Mouse (Mus musculus): Measurements from ENCODE around the gene Spic. TPM values are rescaled to one million over a fixed set of nuclear protein-coding genes. Genes with fewer than 3 reads are reported as not detected.

The Spic gene
- polyA plus RNA-seq (2015; fragmentation: Nextera tagmentation; extraction: Ambion mirVana), result not detected in 2 replicates

GRCm38 (mm10) chr10:88684925-88685324 lies at the start of gene Spic:
TSS of gene Spic (minus strand) at chr10:88685015.
- no peaks in the 10 kb centered on the region for H3K9me3 ChIP-seq
- H3K27me3 ChIP-seq (replicated peaks), result no peaks in the 10 kb centered on the region
- no peaks in the 10 kb centered on the region for H3K4me1 ChIP-seq
- no peak for ATAC-seq (replicated peaks)
- H3K9ac ChIP-seq, result no peak within 1 kb of the TSS
- WGBS, result 78% methylated on average over 5 of the region's 5 CpGs
- H3K36me3 ChIP-seq (replicated peaks), result no peaks in the 10 kb centered on the region
- no peak within 1 kb of the TSS for H3K4me3 ChIP-seq
- H3K4me2 ChIP-seq, result no peak within 1 kb of the TSS
- no peak within 1 kb of the TSS for H3K27ac ChIP-seq

DNA sequence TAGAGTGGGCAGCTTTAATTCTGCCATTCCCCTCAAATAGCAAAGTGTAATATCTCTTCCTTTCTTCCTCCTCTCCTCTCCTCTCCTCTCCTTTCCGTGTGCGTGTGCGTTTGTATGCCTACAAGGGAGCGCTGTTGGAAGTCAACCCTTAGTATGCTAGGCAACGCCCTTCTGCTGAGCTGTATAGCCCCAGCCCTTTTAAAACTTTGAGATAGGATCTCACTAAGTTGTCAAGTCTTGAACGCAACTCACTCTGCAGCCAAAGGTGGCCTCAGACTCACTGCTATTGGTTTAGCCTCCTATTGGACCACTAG lies 47.5 kb upstream of the Spic start:
- Histone ChIP-seq H3K4me3 (peak overlapping the region; percentile 98), H3K27ac (no peak overlapping the region), H3K9ac (peak overlapping the region; percentile 94), H3K27me3 (replicated peaks) (peaks cover 3% of the 10 kb centered on the region; the same call in 1 of the 2 replicates), H3K4me1 (peaks cover 18% of the 10 kb centered on the region), H3K4me2 (peak overlapping the region; percentile 90), H3K9me3 (no peaks in the 10 kb centered on the region), H3K36me3 (replicated peaks) (0 out of 2 replicates have a peak, but pooled peaks cover 1% of the 10 kb centered on the region)
- WGBS, result 21% methylated on average over 6 of the region's 6 CpGs
- ATAC-seq (replicated peaks), result no peak

- Histone ChIP-seq H3K4me3 (peak overlapping the region; percentile 98), H3K36me3 (replicated peaks) (no peaks in the 10 kb centered on the region), H3K27ac (peak overlapping the region; percentile 76), H3K9me3 (no peaks in the 10 kb centered on the region), H3K9ac (peak overlapping the region; percentile 94), H3K4me2 (peak overlapping the region; percentile 90), H3K27me3 (replicated peaks) (peaks cover 3% of the 10 kb centered on the region; the same call in 1 of the 2 replicates), H3K4me1 (peaks cover 18% of the 10 kb centered on the region)
- WGBS, result 3% methylated on average over 60 of the region's 61 CpGs
- no peak for ATAC-seq (replicated peaks)
Observed at GRCm38 (mm10) chr10:88731496-88732308, 46.9 kb upstream of the Spic start.

DNA sequence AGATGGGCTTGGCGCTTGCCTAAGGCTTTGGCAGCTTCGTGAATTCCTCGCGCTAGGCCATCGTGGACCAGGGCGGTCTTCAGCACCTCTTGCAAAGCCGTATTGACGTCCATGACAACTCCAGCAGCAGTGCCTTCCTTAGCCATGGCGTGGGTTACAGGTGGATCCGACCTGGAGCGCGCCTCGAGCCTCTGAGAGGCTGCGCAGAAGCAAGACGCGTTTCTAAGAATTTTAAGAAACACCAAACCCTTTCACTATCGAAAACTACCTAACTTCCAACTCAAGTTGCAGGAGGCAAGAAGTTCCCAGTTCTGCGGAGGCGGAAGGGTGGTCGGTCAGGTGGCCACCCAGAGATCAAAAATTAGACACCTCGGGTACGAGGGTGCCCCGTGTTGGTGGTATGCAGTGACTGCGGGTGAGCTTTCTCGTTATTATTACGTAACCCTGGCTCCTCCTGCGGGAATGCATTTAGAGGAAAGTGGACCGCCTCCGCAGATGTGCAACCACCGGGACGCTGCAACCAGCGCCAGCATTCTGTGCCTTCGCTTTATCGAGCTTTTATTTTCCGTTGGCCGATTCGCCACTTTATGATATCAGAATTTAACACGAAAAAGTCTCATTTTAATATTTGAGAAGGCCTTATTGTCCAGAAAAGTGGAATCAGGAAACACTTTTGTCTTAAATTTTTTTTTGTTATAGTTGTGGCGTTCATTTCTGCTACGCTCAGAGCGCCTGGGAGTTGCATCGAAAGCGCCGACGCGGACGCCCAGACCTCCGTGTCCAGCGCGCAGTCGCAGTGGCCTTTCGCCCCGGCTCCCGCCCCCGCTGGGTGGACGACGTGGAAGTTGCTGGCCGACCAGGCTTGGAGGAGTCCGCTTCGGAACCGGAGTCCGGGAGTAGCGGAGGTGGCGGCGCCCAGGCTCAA lies 46.0 kb upstream of the Spic start, which contains the start of gene Arl1:
Gene Arl1 (plus strand): TSS at position 288 of the 925 bp plus-strand sequence.
- peak within 1 kb of the TSS; percentile 98 for H3K4me3 ChIP-seq
- H3K36me3 ChIP-seq (replicated peaks), result no peaks in the 10 kb centered on the region
- under 1% methylated on average over 65 of the region's 65 CpGs for WGBS
- H3K4me2 ChIP-seq, result peak within 1 kb of the TSS; percentile 90
- no peaks in the 10 kb centered on the region for H3K9me3 ChIP-seq
- H3K27me3 ChIP-seq (replicated peaks), result peaks cover 3% of the 10 kb centered on the region; the same call in 1 of the 2 replicates
- peak; percentile 98 for ATAC-seq (replicated peaks)
- H3K27ac ChIP-seq, result peak within 1 kb of the TSS; percentile 76
- H3K4me1 ChIP-seq, result peaks cover 18% of the 10 kb centered on the region
- peak within 1 kb of the TSS; percentile 94 for H3K9ac ChIP-seq

DNA sequence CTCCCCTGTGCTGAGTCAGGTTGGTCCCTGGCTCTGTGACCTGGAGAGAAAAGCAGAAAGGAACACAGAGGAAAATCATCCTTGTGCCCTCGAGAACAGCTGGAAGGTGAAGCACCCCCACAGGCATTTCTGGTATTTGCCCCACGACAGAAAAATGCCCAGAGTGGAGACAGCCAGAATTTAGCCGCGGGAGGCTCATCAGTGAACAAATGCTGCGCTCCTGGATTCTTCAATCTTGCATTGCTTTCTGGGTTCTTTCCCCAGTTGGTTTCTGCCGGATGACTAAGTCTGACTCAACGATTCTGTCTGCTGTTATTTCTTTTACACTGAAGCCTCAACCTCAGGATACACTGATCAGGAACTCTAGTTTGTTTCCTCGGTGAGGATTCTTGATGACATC lies 43.4 kb upstream of the Spic start:
- ATAC-seq (replicated peaks), result no peak
- no peak overlapping the region for H3K9ac ChIP-seq
- H3K27ac ChIP-seq, result no peak overlapping the region
- peaks cover 17% of the 10 kb centered on the region for H3K4me1 ChIP-seq
- WGBS, result 83% methylated on average over 8 of the region's 8 CpGs
- no peak overlapping the region for H3K4me2 ChIP-seq
- H3K27me3 ChIP-seq (replicated peaks), result peaks cover 3% of the 10 kb centered on the region; the same call in 1 of the 2 replicates
- H3K4me3 ChIP-seq, result no peak overlapping the region
- no peaks in the 10 kb centered on the region for H3K36me3 ChIP-seq (replicated peaks)
- H3K9me3 ChIP-seq, result no peaks in the 10 kb centered on the region

DNA sequence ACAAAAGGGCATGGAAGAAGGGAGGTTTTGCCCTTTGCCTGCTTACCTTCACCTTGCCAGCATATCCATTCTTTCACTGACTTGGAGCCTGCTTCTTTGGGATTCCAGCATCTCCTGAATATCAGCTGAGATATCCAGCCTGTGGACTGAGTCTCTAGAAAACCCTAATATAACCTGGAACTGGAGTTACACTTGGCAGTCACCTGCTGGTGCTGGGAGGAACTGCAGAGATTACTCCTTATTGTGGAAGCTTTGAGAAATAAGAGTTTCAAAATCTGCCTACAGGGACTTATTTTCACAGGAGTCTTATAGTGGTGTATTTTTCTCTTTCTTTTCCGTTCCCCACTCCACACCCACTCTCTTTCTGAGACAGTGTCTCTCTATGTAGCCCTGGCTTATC lies 42.3 kb upstream of the Spic start:
- Histone ChIP-seq H3K27ac (no peak overlapping the region), H3K4me3 (no peak overlapping the region), H3K4me1 (peaks cover 8% of the 10 kb centered on the region), H3K27me3 (replicated peaks) (peaks cover 3% of the 10 kb centered on the region; the same call in 1 of the 2 replicates), H3K4me2 (no peak overlapping the region), H3K9me3 (no peaks in the 10 kb centered on the region), H3K9ac (no peak overlapping the region), H3K36me3 (replicated peaks) (no peaks in the 10 kb centered on the region)
- 34% methylated on average over 1 of the region's 1 CpGs for WGBS
- no peak for ATAC-seq (replicated peaks)

DNA sequence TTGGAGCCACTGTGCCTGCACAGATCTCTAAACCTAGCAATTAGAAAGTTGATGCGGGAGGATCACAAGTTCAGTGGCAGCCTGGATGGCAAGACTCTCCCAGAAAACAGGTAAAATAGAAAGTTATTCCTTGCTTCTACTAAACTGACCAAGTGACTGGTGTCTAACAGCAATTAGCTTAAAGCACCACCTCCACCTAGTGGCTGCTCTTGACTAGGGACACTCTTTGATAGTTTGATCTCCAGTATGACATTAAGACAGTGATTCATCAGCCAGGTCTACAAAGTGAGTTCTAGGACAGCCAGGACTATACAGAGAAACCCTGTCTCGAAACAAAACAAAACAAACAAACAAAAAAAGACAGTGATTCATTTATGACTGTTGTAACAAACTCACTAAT lies 40.5 kb upstream of the Spic start:
- 72% methylated on average over 2 of the region's 2 CpGs for WGBS
- Histone ChIP-seq H3K36me3 (replicated peaks) (no peaks in the 10 kb centered on the region), H3K4me3 (no peak overlapping the region), H3K4me2 (no peak overlapping the region), H3K9me3 (no peaks in the 10 kb centered on the region), H3K4me1 (peaks cover 3% of the 10 kb centered on the region), H3K9ac (no peak overlapping the region), H3K27me3 (replicated peaks) (peaks cover 3% of the 10 kb centered on the region; the same call in 1 of the 2 replicates), H3K27ac (no peak overlapping the region)
- ATAC-seq (replicated peaks), result no peak

DNA sequence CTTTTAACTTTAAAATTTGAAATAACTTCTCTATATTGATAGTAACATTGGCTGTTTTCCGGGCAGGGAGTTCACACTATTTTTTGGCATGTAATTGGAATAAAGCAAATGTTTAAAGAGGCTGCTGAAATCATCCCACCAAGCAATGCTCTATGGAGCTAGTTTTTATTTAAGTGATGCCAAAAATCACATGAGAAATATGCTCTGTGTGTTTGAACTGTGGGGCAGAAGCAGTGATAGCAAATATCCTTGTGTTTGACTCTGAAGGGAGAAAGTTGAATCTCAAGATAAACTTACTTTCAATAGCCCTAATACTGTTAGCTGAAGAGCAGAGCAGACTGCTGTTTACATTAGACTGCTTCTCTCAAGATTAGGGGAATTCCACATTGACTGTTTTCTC lies 34.8 kb upstream of the Spic start:
- Histone ChIP-seq H3K4me2 (no peak overlapping the region), H3K9ac (no peak overlapping the region), H3K4me1 (no peaks in the 10 kb centered on the region), H3K9me3 (no peaks in the 10 kb centered on the region), H3K4me3 (no peak overlapping the region), H3K27me3 (replicated peaks) (no peaks in the 10 kb centered on the region), H3K27ac (no peak overlapping the region), H3K36me3 (replicated peaks) (no peaks in the 10 kb centered on the region)
- WGBS, result 83% methylated on average over 1 of the region's 1 CpGs
- ATAC-seq (replicated peaks), result no peak

DNA sequence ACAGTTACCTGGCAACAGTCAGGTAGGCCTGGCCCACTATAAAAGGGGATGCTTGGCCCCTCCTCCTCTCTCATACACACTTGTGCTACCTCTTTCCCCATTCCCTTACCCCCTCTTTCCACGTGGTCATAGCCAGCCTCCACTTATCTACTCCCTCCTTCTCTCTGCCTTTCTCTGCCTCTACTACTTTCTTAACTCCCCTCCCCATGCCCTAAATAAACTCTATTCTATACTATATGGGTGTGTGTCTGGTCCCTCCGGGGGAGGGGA lies 32.9 kb upstream of the Spic start:
- no peak for ATAC-seq (replicated peaks)
- Histone ChIP-seq H3K9ac (no peak overlapping the region), H3K27ac (no peak overlapping the region), H3K9me3 (no peaks in the 10 kb centered on the region), H3K36me3 (replicated peaks) (no peaks in the 10 kb centered on the region), H3K27me3 (replicated peaks) (no peaks in the 10 kb centered on the region), H3K4me1 (no peaks in the 10 kb centered on the region), H3K4me2 (no peak overlapping the region), H3K4me3 (no peak overlapping the region)
- 45% methylated on average over 2 of the region's 2 CpGs for WGBS

DNA sequence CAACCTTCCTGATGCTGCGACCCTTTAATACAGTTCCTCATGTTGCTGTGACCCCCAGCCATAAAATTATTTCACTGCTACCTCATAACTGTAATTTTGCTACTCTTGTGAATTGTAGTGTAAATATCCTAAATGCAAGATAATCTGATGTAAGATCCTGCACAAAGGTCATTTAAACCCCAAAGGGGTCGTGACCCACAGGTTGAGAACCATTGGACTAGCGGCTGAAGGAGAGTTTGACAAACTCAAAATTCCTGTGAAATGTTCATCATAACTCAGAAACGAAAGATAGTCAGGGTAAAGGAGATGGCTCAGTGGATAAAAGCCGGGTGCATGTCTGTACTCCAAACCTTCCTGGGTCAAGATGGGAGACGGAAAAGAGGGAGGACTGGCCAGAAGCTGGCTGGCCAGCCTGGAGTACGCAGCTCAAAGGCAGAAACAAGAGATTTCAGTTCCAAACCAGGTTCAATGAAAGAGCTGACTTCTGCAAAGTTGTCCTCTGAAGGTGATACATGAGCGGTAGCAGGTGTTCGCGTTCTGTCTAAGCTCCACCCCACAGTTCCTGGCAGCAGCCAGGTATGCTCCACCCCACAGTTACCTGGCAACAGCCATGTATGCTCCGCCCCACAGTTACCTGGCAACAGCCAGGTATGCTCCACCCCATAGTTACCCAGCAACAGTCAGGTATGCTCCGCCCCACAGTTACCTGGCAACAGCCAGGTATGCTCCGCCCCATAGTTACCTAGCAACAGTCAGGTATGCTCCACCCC lies 32.4 kb upstream of the Spic start:
- Histone ChIP-seq H3K9ac (no peak overlapping the region), H3K27ac (no peak overlapping the region), H3K4me1 (no peaks in the 10 kb centered on the region), H3K4me2 (no peak overlapping the region), H3K36me3 (replicated peaks) (no peaks in the 10 kb centered on the region), H3K27me3 (replicated peaks) (no peaks in the 10 kb centered on the region), H3K9me3 (no peaks in the 10 kb centered on the region), H3K4me3 (no peak overlapping the region)
- WGBS, result 60% methylated on average over 13 of the region's 13 CpGs
- ATAC-seq (replicated peaks), result no peak

DNA sequence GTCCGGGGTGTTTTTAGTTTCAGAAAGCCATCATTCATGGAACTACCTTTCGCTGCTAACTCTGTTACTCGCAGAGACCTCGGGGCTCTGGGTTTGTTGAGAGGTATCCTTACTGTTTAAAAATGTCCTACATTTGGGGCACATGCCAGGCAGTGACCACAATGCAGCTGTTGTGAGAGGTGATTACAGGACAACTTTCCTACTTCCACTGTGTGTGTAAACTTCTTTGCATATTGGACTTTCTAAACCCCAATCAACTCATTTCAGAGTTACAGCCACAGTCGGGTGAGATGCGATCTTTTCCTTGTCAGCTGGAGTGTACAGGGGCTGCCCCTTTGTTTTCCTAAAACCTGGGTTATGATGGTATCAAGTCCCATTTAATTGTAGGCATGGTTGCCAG lies 30.8 kb upstream of the Spic start:
- ATAC-seq (replicated peaks), result no peak
- Histone ChIP-seq H3K4me1 (no peaks in the 10 kb centered on the region), H3K36me3 (replicated peaks) (no peaks in the 10 kb centered on the region), H3K27ac (no peak overlapping the region), H3K4me2 (no peak overlapping the region), H3K9ac (no peak overlapping the region), H3K27me3 (replicated peaks) (no peaks in the 10 kb centered on the region), H3K4me3 (no peak overlapping the region), H3K9me3 (no peaks in the 10 kb centered on the region)
- WGBS, result 77% methylated on average over 6 of the region's 6 CpGs

DNA sequence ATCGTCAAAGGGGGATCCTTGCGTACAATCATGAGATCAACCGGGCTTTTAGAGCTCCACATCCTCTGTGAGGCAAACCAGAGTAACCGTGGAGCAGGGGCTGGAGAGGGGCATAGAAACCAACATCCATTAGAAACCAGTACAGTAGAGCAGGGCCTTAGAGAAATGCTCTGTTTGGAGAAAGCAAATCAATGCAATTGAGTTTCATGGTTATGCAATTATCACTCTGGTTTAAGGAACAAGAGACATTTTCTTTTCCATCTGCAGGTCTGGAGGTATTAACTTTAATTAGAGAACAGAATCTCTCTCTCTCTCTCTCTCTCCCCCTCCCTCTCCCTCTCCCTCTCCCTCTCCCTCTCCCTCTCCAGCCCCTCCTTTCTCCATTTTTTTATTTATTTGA lies 29.9 kb upstream of the Spic start:
- Histone ChIP-seq H3K27me3 (replicated peaks) (no peaks in the 10 kb centered on the region), H3K9ac (no peak overlapping the region), H3K4me3 (no peak overlapping the region), H3K36me3 (replicated peaks) (no peaks in the 10 kb centered on the region), H3K9me3 (no peaks in the 10 kb centered on the region), H3K4me1 (no peaks in the 10 kb centered on the region), H3K27ac (no peak overlapping the region), H3K4me2 (no peak overlapping the region)
- 91% methylated on average over 4 of the region's 4 CpGs for WGBS
- ATAC-seq (replicated peaks), result no peak
